Mouse (Mus musculus) mesoderm, embryonic 11.5 days (tissue): ENCODE measurements around the gene Ostm1.

ENCODE experiments used
- DNase-seq: peaks from one replicate; pipeline ENCODE4 v3.0.0-alpha.2; 2012; ENCODE audit warnings: low read depth, low spot score

Ostm1 gene

GRCm38 (mm10) chr10:42679586-42679985, 96.0 kb downstream of the Ostm1 start:
- DNase-seq, result no peak

GRCm38 (mm10) chr10:42680582-42681001, 97.0 kb downstream of the Ostm1 start:
- DNase-seq, result peak; percentile 33

- DNase-seq, result no peak
These were observed 98.8 kb downstream of the Ostm1 start for GRCm38 (mm10) chr10:42682421-42682820.

- DNase-seq, result no peak
These were observed 104.3 kb downstream of the Ostm1 start for GRCm38 (mm10) chr10:42687873-42688272.

- DNase-seq, result no peak
These were observed 106.1 kb downstream of the Ostm1 start for GRCm38 (mm10) chr10:42689694-42690093.

- no peak for DNase-seq
These were observed 106.8 kb downstream of the Ostm1 start for GRCm38 (mm10) chr10:42690233-42691028.

- no peak for DNase-seq
These were observed 107.4 kb downstream of the Ostm1 start for GRCm38 (mm10) chr10:42691051-42691450.

GRCm38 (mm10) chr10:42692095-42692494, 108.5 kb downstream of the Ostm1 start:
- DNase-seq, result no peak

GRCm38 (mm10) chr10:42692794-42693193, 109.2 kb downstream of the Ostm1 start:
- DNase-seq, result no peak

- DNase-seq, result no peak
These were observed 109.9 kb downstream of the Ostm1 start for GRCm38 (mm10) chr10:42693482-42693881.

- DNase-seq, result no peak
These were observed 112.7 kb downstream of the Ostm1 start for GRCm38 (mm10) chr10:42696361-42696760.

GRCm38 (mm10) chr10:42697007-42697406, 113.4 kb downstream of the Ostm1 start:
- peak; percentile 71 for DNase-seq

- no peak for DNase-seq
These were observed 114.8 kb downstream of the Ostm1 start for GRCm38 (mm10) chr10:42698375-42698774.

- no peak for DNase-seq
These were observed 115.4 kb downstream of the Ostm1 start for GRCm38 (mm10) chr10:42698994-42699393.

GRCm38 (mm10) chr10:42702111-42702510, 118.5 kb downstream of the Ostm1 start:
- no peak for DNase-seq

GRCm38 (mm10) chr10:42714676-42715075, 131.1 kb downstream of the Ostm1 start:
- DNase-seq, result no peak

GRCm38 (mm10) chr10:42715366-42716035, 131.9 kb downstream of the Ostm1 start:
- DNase-seq, result no peak

- DNase-seq, result no peak
These were observed 138.5 kb downstream of the Ostm1 start for GRCm38 (mm10) chr10:42722116-42722515.

- no peak for DNase-seq
These were observed 139.9 kb downstream of the Ostm1 start for GRCm38 (mm10) chr10:42723275-42724232.

- DNase-seq, result no peak
These were observed 146.0 kb downstream of the Ostm1 start for GRCm38 (mm10) chr10:42729607-42730006.

- DNase-seq, result peak; percentile 49
These were observed 151.0 kb downstream of the Ostm1 start for GRCm38 (mm10) chr10:42734546-42735060.

GRCm38 (mm10) chr10:42751813-42752212, 168.2 kb downstream of the Ostm1 start:
- no peak for DNase-seq
